ENCODE assay signal across 7 mouse cellular contexts in genomic region chrX:140956959-140957358, GRCm38 (mm10). TPM values are rescaled to one million over a fixed set of nuclear protein-coding genes. Genes with fewer than 3 reads are reported as not detected.
DNase-seq lines count a peak whose midpoint lies in the region; ATAC-seq lines count a peak whose summit lies in the region.

No protein-coding gene starts in this region.

- H3K4me1 ChIP-seq in forebrain, embryonic 10.5 days, result peaks cover 8% of the 10 kb centered on the region
- H3K4me1 ChIP-seq in liver, embryonic 11.5 days (replicated peaks; ENCODE audit: control insufficient read depth, insufficient read depth, low read length), result no peaks in the 10 kb centered on the region; the same call in 1 of the 2 replicates
- no peaks in the 10 kb centered on the region for H3K4me1 ChIP-seq in stomach, embryonic 16.5 days (ENCODE audit: control insufficient read depth, insufficient read depth, low read length)

- H3K4me2 ChIP-seq in liver, embryonic 11.5 days, result peak overlapping the region; percentile 60
- H3K4me2 ChIP-seq in stomach, embryonic 16.5 days (ENCODE audit: low read depth, low read length), result peak overlapping the region; percentile 45

- no peaks in the 10 kb centered on the region for H3K9me3 ChIP-seq in forebrain, embryonic 10.5 days
- H3K9me3 ChIP-seq in liver, embryonic 11.5 days (ENCODE audit: control insufficient read depth, low read length), result no peaks in the 10 kb centered on the region
- no peaks in the 10 kb centered on the region for H3K9me3 ChIP-seq in stomach, embryonic 16.5 days (replicated peaks; ENCODE audit: control insufficient read depth, low read length)

- ATAC-seq in liver, embryonic 11.5 days (replicated peaks; ENCODE audit: low FRiP score), result peak; percentile 59
- no peak; the same call in 1 of the 2 replicates for ATAC-seq in stomach, embryonic 16.5 days (ENCODE audit: insufficient read depth, low FRiP score)

- H3K27ac ChIP-seq in forebrain, embryonic 10.5 days, result no peak overlapping the region
- H3K27ac ChIP-seq in liver, embryonic 11.5 days (ENCODE audit: low read depth, low read length), result no peak overlapping the region
- no peak overlapping the region for H3K27ac ChIP-seq in stomach, embryonic 16.5 days (ENCODE audit: low read length)

- H3K9ac ChIP-seq in liver, embryonic 11.5 days (ENCODE audit: low read depth, low read length), result peak overlapping the region; percentile 30
- peak overlapping the region; percentile 57 for H3K9ac ChIP-seq in stomach, embryonic 16.5 days (ENCODE audit: low read length)

- H3K27me3 ChIP-seq in forebrain, embryonic 10.5 days (ENCODE audit: poor library complexity, severe bottlenecking), result peaks cover 86% of the 10 kb centered on the region
- peaks cover 3% of the 10 kb centered on the region; the same call in 1 of the 2 replicates for H3K27me3 ChIP-seq in liver, embryonic 11.5 days (replicated peaks; ENCODE audit: control insufficient read depth, insufficient read depth, low read length)
- peaks cover 2% of the 10 kb centered on the region; the same call in 1 of the 2 replicates for H3K27me3 ChIP-seq in stomach, embryonic 16.5 days (ENCODE audit: control insufficient read depth, insufficient read depth, low read length)

- no peaks in the 10 kb centered on the region for H3K36me3 ChIP-seq in forebrain, embryonic 10.5 days (replicated peaks)
- no peaks in the 10 kb centered on the region for H3K36me3 ChIP-seq in liver, embryonic 11.5 days (ENCODE audit: control insufficient read depth, insufficient read depth, low read length)
- no peaks in the 10 kb centered on the region for H3K36me3 ChIP-seq in stomach, embryonic 16.5 days (ENCODE audit: control insufficient read depth, insufficient read depth, low read length)

- WGBS in forebrain, embryonic 10.5 days, result 30% methylated on average over 5 of the region's 5 CpGs
- WGBS in liver, embryonic 11.5 days, result 17% methylated on average over 5 of the region's 5 CpGs
- 25% methylated on average over 5 of the region's 5 CpGs for WGBS in stomach, embryonic 16.5 days

- DNase-seq in right cerebral cortex, postnatal 14 days, result peak; percentile 5
- no peak for DNase-seq in right cerebral cortex, postnatal 36 days (ENCODE audit: low spot score in 2 of 2)
- no peak for DNase-seq in forebrain, embryonic 10.5 days (ENCODE audit: extremely low spot score, low spot score)
- no peak for DNase-seq in liver, embryonic 11.5 days (ENCODE audit: low spot score)
- no peak for DNase-seq in adipocyte (ENCODE audit: low spot score)
- DNase-seq in cerebellum, postnatal 25 days, result no peak

- H3K4me3 ChIP-seq in forebrain, embryonic 10.5 days, result peak overlapping the region; percentile 57
- H3K4me3 ChIP-seq in liver, embryonic 11.5 days (ENCODE audit: low read depth, low read length), result peak overlapping the region; percentile 58
- peak overlapping the region; percentile 61 for H3K4me3 ChIP-seq in stomach, embryonic 16.5 days (replicated peaks; ENCODE audit: low read length)

RNA-seq across cellular contexts. Expression of gene Atg4a, which starts 0.3 kb away (rescaled TPM):
- polyA plus RNA-seq in forebrain, embryonic 10.5 days (2016; fragmentation: Nextera tagmentation; extraction: Ambion mirVana), result 11.8 and 12.4 TPM in 2 replicates
- polyA plus RNA-seq in liver, embryonic 11.5 days (2014; fragmentation: Nextera tagmentation; extraction: Ambion mirVana), result 19.6 and 20.6 TPM in 2 replicates
- 19.5 and 20.2 TPM in 2 replicates for polyA plus RNA-seq in stomach, embryonic 16.5 days (2015; fragmentation: Nextera tagmentation; extraction: Ambion mirVana)

RNA-seq across cellular contexts. Expression of gene Psmd10, which starts 0.4 kb away (rescaled TPM):
- 50.5 and 52.3 TPM in 2 replicates for polyA plus RNA-seq in forebrain, embryonic 10.5 days (2016; fragmentation: Nextera tagmentation; extraction: Ambion mirVana)
- polyA plus RNA-seq in liver, embryonic 11.5 days (2014; fragmentation: Nextera tagmentation; extraction: Ambion mirVana), result 50.3 and 53.6 TPM in 2 replicates
- 44.4 and 44.8 TPM in 2 replicates for polyA plus RNA-seq in stomach, embryonic 16.5 days (2015; fragmentation: Nextera tagmentation; extraction: Ambion mirVana)

RNA-seq across cellular contexts. Expression of gene Vsig1, which starts 49.6 kb away (rescaled TPM):
- polyA plus RNA-seq in forebrain, embryonic 10.5 days (2016; fragmentation: Nextera tagmentation; extraction: Ambion mirVana), result not detected in 2 replicates
- polyA plus RNA-seq in liver, embryonic 11.5 days (2014; fragmentation: Nextera tagmentation; extraction: Ambion mirVana), result 0.64 TPM in 1 of 2 replicates, not detected in the other
- 46.8 and 67.5 TPM in 2 replicates for polyA plus RNA-seq in stomach, embryonic 16.5 days (2015; fragmentation: Nextera tagmentation; extraction: Ambion mirVana)

Comparison
In these comparisons a context has a peak if more than half of its experiments do, and no peak if none do; other contexts are left out.
1. RNA of gene Vsig1, which starts 49.6 kb away (polyA plus RNA-seq): 46.8 to 67.5 TPM in stomach, embryonic 16.5 days; 0.64 TPM in liver, embryonic 11.5 days and not detected in forebrain, embryonic 10.5 days; every median in the first group is over 10 times any median in the second.
2. Peak in every context shown above with its lines, with median percentiles within 50 percentile points of each other: H3K4me3 ChIP-seq.